ENCODE assay signal across 28 mouse cellular contexts in the genomic region with DNA sequence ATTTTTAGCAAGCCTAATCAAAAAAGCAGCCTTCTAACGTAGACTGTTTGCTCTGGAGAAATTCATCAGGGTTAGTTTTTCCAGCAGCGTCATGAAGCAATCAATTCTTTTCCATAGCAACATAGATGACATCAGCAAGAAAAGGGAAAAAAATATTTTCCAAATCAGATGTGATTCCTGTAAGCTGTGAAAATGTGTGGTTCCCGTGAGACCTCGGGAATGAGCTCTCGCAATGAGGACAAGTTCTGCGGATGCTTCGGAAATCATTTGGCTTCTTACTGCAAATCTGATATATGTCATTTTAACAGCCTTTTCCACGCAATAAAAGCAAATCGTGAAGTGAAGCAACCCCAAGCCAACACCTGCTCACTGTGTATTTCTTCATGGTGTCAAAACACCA.
DNase-seq lines count a peak whose midpoint lies in the region; ATAC-seq and TF ChIP-seq lines count a peak whose summit lies in the region.
"Had no signal": no experiment of that assay in that cellular context is flagged by ENCODE, and none has a peak within 500 bp of the region (broad histone marks: within the 10 kb centered on the region; RNA-seq: fewer than 3 reads in every experiment).

No protein-coding gene starts in this region.

- no peak overlapping the region for H3K4me3 ChIP-seq in layer of hippocampus, adult 2 months
- H3K4me3 ChIP-seq: embryonic facial prominence, embryonic 10.5 days; embryonic facial prominence, embryonic 15.5 days; heart, embryonic 13.5 days; hindbrain, embryonic 10.5 days; liver, embryonic 12.5 days had no signal

- TF ChIP-seq CTCF in layer of hippocampus, adult 2 months (conservative IDR thresholded peaks at IDR 0.05) = no peak
- no peak for TF ChIP-seq CTCF in brain, embryonic 14.5 days (IDR thresholded peaks at IDR 0.05; ENCODE audit: borderline replicate concordance, extremely low read depth, insufficient read depth, insufficient read length)

- no peak for DNase-seq in frontal cortex, postnatal 10 days (ENCODE audit: low spot score in 2 of 2)
- DNase-seq in layer of hippocampus, adult 2 months (ENCODE audit: low spot score in 2 of 2) = no peak
- DNase-seq in layer of hippocampus, postnatal 36 days = no peak
- DNase-seq in brain, embryonic 14.5 days (ENCODE audit: low read depth) = peak; percentile 22
- peak; percentile 41 for DNase-seq in telencephalon, adult 2 months (ENCODE audit: low read depth, low spot score)
- no peak for DNase-seq in spleen, postnatal 14 days (ENCODE audit: low spot score in 2 of 2)
- DNase-seq: adrenal gland, postnatal 14 days; cerebellum, adult 2 months; cerebellum, postnatal 14 days; gastrocnemius, postnatal 36 days; heart, postnatal 14 days; kidney, adult 11 months; kidney, postnatal 14 days; left cerebral cortex, postnatal 4 days; liver, postnatal 0 days; lung, postnatal 36 days; retina, postnatal 1 day; right cerebral cortex, postnatal 14 days; thymus, adult 2 months; thymus, postnatal 36 days had no signal

- ATAC-seq in frontal cortex, adult (ENCODE audit: low TSS enrichment) = peak; percentile 70
- ATAC-seq: CD4-positive, CD25-positive, alpha-beta regulatory T cell, adult 4 months; liver, embryonic 12.5 days; liver, postnatal 0 days had no signal

- TF ChIP-seq POLR2A in brain, embryonic 14.5 days (IDR thresholded peaks at IDR 0.05; ENCODE audit: borderline replicate concordance, extremely low read depth, insufficient read depth, insufficient read length, poor library complexity, severe bottlenecking) = no peak

- peak overlapping the region; percentile 68; the same call in 1 of the 2 replicates for H3K27ac ChIP-seq in layer of hippocampus, adult 2 months
- H3K27ac ChIP-seq: embryonic facial prominence, embryonic 10.5 days; embryonic facial prominence, embryonic 15.5 days; heart, embryonic 13.5 days; hindbrain, embryonic 10.5 days; liver, embryonic 12.5 days; stomach, postnatal 0 days had no signal

Comparison
In these comparisons a context has a peak if more than half of its experiments do, and no peak if none do; other contexts are left out.
1. DNase-seq: peak in brain, embryonic 14.5 days (single experiment) and telencephalon, adult 2 months (single experiment); none in frontal cortex, postnatal 10 days (0 of 2), layer of hippocampus, adult 2 months (0 of 2), layer of hippocampus, postnatal 36 days (0 of 2) and spleen, postnatal 14 days (0 of 2).